ENCODE assay signal across 8 mouse cellular contexts in genomic region chr3:68964682-68965081, GRCm38 (mm10). TPM values are rescaled to one million over a fixed set of nuclear protein-coding genes. Genes with fewer than 3 reads are reported as not detected.
DNase-seq lines count a peak whose midpoint lies in the region; ATAC-seq and TF ChIP-seq lines count a peak whose summit lies in the region.

No protein-coding gene starts in this region.

- intact Hi-C loops in heart, adult 2 months (cut with DNase I): no loop called here
- intact Hi-C loops in heart, postnatal 25 days (cut with DNase I): no loop called here

- TF ChIP-seq POLR2A in heart, adult 2 months (IDR thresholded peaks at IDR 0.05; ENCODE audit: insufficient read depth, low read depth, low read length): no peak

- H3K4me3 ChIP-seq in heart, adult 2 months: no peak overlapping the region
- no peak overlapping the region for H3K4me3 ChIP-seq in liver, postnatal 0 days (ENCODE audit: low read depth, low read length)

- no peaks in the 10 kb centered on the region for H3K79me2 ChIP-seq in heart, adult 2 months (replicated peaks; ENCODE audit: control insufficient read depth, insufficient read depth, low read length)

- H3K27ac ChIP-seq in heart, adult 2 months: no peak overlapping the region
- no peak overlapping the region for H3K27ac ChIP-seq in liver, postnatal 0 days (ENCODE audit: low read depth)

- no peaks in the 10 kb centered on the region for H3K27me3 ChIP-seq in heart, adult 2 months (ENCODE audit: control insufficient read depth, insufficient read depth, low read length)
- H3K27me3 ChIP-seq in liver, postnatal 0 days (ENCODE audit: insufficient read depth, low read length): no peaks in the 10 kb centered on the region

- TF ChIP-seq CTCF in heart, adult 2 months (IDR thresholded peaks at IDR 0.05): peak; percentile 51
- TF ChIP-seq CTCF in liver, postnatal 0 days (IDR thresholded peaks at IDR 0.05; ENCODE audit: low read depth): peak; percentile 67

- no peak for TF ChIP-seq EP300 in heart, adult 2 months (IDR thresholded peaks at IDR 0.05; ENCODE audit: insufficient read depth, low read depth, low read length)
- TF ChIP-seq EP300 in liver, postnatal 0 days (IDR thresholded peaks at IDR 0.05; ENCODE audit: low read depth): no peak

- H3K9ac ChIP-seq in heart, adult 2 months (ENCODE audit: low read depth, low read length): no peak overlapping the region
- H3K9ac ChIP-seq in liver, postnatal 0 days (replicated peaks): no peak overlapping the region

- no peak for ATAC-seq in liver, postnatal 0 days

- no peaks in the 10 kb centered on the region for H3K36me3 ChIP-seq in heart, adult 2 months (ENCODE audit: control insufficient read depth, insufficient read depth, low read length)
- H3K36me3 ChIP-seq in liver, postnatal 0 days (replicated peaks; ENCODE audit: insufficient read depth, low read length): peaks cover 27% of the 10 kb centered on the region

- H3K9me3 ChIP-seq in liver, postnatal 0 days (ENCODE audit: low read length): no peaks in the 10 kb centered on the region

- no peak overlapping the region for H3K4me2 ChIP-seq in liver, postnatal 0 days (ENCODE audit: low read depth, low read length)

- DNase-seq in heart, adult 2 months: no peak
- DNase-seq in heart, postnatal 25 days (ENCODE audit: low spot score): no peak
- DNase-seq in spleen, postnatal 10 days (ENCODE audit: low spot score in 2 of 2): peak; percentile 46 to 80
- DNase-seq in spleen, postnatal 36 days (ENCODE audit: low spot score in 2 of 2): no peak
- peak; percentile 54 for DNase-seq in liver, postnatal 0 days
- peak; percentile 92 for DNase-seq in thymus, postnatal 4 days
- no peak for DNase-seq in urinary bladder, postnatal 10 days (ENCODE audit: low spot score)
- no peak for DNase-seq in urinary bladder, postnatal 36 days (ENCODE audit: low spot score in 2 of 2)

- no peaks in the 10 kb centered on the region; the same call in 1 of the 2 replicates for H3K4me1 ChIP-seq in heart, adult 2 months (ENCODE audit: control insufficient read depth, insufficient read depth, low read length)
- H3K4me1 ChIP-seq in liver, postnatal 0 days (ENCODE audit: insufficient read depth): no peaks in the 10 kb centered on the region

RNA-seq across cellular contexts. Expression of gene Ift80, which starts 39.7 kb away (rescaled TPM):
- 1 to 10 TPM; 4.8 to 5.1 TPM for total RNA-seq in heart, adult 2 months (2021)
- 1.3 and 3.5 TPM in 2 replicates for polyA plus RNA-seq in heart, adult 2 months (2012; rRNA removed)
- 1 to 10 TPM; 4.1 to 7.0 TPM for total RNA-seq in heart, postnatal 25 days (2021)
- 2.8 and 3.2 TPM in 2 replicates for polyA plus RNA-seq in liver, postnatal 0 days (2015; fragmentation: Nextera tagmentation; extraction: Ambion mirVana)

RNA-seq across cellular contexts. Expression of gene Smc4, which starts 39.9 kb away (rescaled TPM):
- 10 to 100 TPM; 11.1 to 12.0 TPM for total RNA-seq in heart, adult 2 months (2021)
- 1.5 and 3.3 TPM in 2 replicates for polyA plus RNA-seq in heart, adult 2 months (2012; rRNA removed)
- 10 to 100 TPM; 15.3 to 16.0 TPM for total RNA-seq in heart, postnatal 25 days (2021)
- 86.5 and 88.3 TPM in 2 replicates for polyA plus RNA-seq in liver, postnatal 0 days (2015; fragmentation: Nextera tagmentation; extraction: Ambion mirVana)

Comparison
In these comparisons a context has a peak if more than half of its experiments do, and no peak if none do; other contexts are left out.
1. DNase-seq: peak in spleen, postnatal 10 days (2 of 2), liver, postnatal 0 days (single experiment) and thymus, postnatal 4 days (single experiment); none in heart, adult 2 months (0 of 2), heart, postnatal 25 days (single experiment), spleen, postnatal 36 days (0 of 2), urinary bladder, postnatal 10 days (single experiment) and urinary bladder, postnatal 36 days (0 of 2).